Mouse (Mus musculus): ENCODE results near the gene Epsti1. TPM values are rescaled to one million over a fixed set of nuclear protein-coding genes. Genes with fewer than 3 reads are reported as not detected.
A peak's percentile ranks its signal among the peaks of the same experiment; 100 is the strongest.
"Not testable (repeated sequence)": the region's sequence is repeated elsewhere in the genome, so short reads cannot be mapped to it uniquely, and the experiment has no call there.

The Epsti1 gene
- polyA plus RNA-seq (2016; fragmentation: Nextera tagmentation; extraction: Ambion mirVana): 0.30 TPM in 1 of 2 replicates, not detected in the other

DNA sequence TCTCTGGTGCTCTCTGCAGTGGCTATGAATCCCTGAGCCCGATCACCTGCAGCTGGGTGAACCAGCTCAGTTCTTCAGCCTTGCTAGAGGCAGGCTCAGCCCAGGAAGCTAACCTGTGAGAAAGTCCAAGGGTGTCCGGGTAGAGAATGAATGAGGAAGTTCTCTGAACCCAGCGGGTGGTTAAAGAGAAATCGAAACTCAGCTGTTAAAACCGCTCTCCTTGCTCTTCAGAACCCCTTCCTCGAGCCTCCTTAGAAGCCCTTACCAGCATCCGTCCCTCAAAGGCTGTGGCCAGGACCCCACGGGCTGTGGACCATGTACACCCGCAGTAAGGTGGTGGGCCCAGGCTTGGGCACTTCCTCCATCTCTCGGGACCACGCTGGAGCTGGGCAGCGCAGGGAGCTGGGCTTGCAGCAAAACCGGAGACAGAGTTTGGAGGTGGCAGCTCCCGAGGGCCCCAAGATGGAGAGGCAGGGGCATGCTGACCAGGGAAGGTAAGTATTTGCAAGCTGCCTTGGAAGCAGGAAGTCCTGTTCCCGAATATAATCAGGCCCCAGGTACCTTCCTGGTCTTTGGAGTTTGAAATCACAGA is at the start of gene Epsti1:
Epsti1 (plus strand) TSS at position 69 of the 592 bp plus-strand sequence.
- Histone ChIP-seq H3K4me1 (no peaks in the 10 kb centered on the region), H3K9me3 (no peaks in the 10 kb centered on the region), H3K4me3 (no peak within 1 kb of the TSS), H3K36me3 (replicated peaks) (no peaks in the 10 kb centered on the region), H3K27ac (replicated peaks) (no peak within 1 kb of the TSS), H3K27me3 (replicated peaks; ENCODE audit: low read depth, poor library complexity, severe bottlenecking) (no peaks in the 10 kb centered on the region)
- 67% methylated on average over 15 of the region's 15 CpGs for WGBS
- DNase-seq (ENCODE audit: low spot score): no peak

- H3K36me3 ChIP-seq (replicated peaks): peaks cover 6% of the 10 kb centered on the region
- 98% methylated on average over 1 of the region's 1 CpGs for WGBS
- H3K9me3 ChIP-seq: no peaks in the 10 kb centered on the region
- H3K27ac ChIP-seq (replicated peaks): no peak overlapping the region
- H3K27me3 ChIP-seq (replicated peaks; ENCODE audit: low read depth, poor library complexity, severe bottlenecking): no peaks in the 10 kb centered on the region
- DNase-seq (ENCODE audit: low spot score): no peak
- H3K4me3 ChIP-seq: no peak overlapping the region
- H3K4me1 ChIP-seq: peaks cover 12% of the 10 kb centered on the region
Observed at GRCm38 (mm10) chr14:77859894-77860293, 44.1 kb upstream of the Epsti1 start.

DNA sequence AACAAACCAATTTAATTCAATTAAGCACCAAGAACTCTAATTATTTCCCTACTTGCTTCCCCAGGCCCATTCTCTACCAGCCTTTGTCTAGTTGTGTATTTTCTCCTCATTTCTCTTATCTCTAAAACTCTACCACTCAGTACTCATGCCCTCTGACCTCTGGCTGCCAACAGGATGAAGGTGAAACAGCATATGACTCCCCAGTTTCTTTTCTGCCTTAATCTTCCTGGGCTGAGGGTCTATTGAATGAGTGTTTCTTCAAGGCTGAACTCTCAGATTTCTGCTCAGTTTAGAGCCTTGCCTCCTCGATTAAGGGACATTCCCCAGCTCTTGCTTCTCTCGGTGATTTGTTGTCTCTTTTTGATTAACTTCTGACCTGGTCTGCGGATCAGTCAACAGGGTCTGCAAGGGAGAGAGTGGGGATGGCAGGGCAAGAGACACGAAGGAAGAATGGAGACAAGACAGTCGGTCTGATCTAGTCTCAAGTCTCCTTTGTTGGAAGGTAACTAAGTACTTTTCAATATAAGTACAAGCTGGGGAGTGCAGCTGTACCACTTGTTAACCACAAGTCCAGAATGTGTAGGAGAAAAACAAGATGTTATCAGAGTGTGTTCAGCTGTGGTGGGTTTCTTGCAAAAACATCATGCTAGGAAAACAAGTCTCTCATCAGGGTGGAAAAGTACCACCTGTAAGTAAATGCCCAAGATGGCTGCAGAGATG is 43.0 kb upstream of the Epsti1 start:
- Histone ChIP-seq H3K27ac (replicated peaks) (no peak overlapping the region), H3K4me1 (peaks cover 12% of the 10 kb centered on the region)
- 59% methylated on average over 5 of the region's 5 CpGs for WGBS

GRCm38 (mm10) chr14:77864051-77864450 is 40.0 kb upstream of the Epsti1 start:
- no peak overlapping the region for H3K4me3 ChIP-seq
- no peaks in the 10 kb centered on the region for H3K9me3 ChIP-seq
- H3K36me3 ChIP-seq (replicated peaks): peaks cover 3% of the 10 kb centered on the region; the same call in 1 of the 2 replicates
- no peak overlapping the region for H3K27ac ChIP-seq (replicated peaks)
- peaks cover 12% of the 10 kb centered on the region for H3K4me1 ChIP-seq
- WGBS: 88% methylated on average over 3 of the region's 3 CpGs
- DNase-seq (ENCODE audit: low spot score): no peak
- no peaks in the 10 kb centered on the region for H3K27me3 ChIP-seq (replicated peaks; ENCODE audit: low read depth, poor library complexity, severe bottlenecking)

More for the DNA sequence above, 43.0 kb upstream of the Epsti1 start:
- Histone ChIP-seq H3K27me3 (replicated peaks; ENCODE audit: low read depth, poor library complexity, severe bottlenecking) (no peaks in the 10 kb centered on the region), H3K4me3 (no peak overlapping the region), H3K9me3 (no peaks in the 10 kb centered on the region), H3K36me3 (replicated peaks) (no peaks in the 10 kb centered on the region)
- DNase-seq (ENCODE audit: low spot score): no peak

DNA sequence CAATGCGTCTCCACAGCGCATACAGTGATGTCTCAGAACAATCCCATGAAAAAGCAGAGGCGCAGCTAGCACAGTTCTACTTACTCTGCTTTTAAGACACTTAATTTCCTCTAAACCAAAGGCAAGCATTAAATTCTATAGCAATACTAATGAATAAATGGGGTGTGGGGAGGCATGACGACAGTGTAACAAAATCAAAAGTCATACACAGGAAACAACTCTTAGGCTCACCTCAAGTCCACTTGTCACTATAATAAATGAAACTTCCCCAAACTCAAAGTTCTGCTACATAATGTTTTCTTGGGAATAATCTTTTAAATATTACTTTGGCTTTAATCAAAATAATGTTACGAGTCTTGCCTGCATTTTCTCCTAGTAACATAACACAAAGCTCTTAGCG is 39.5 kb upstream of the Epsti1 start:
- Histone ChIP-seq H3K4me3 (no peak overlapping the region), H3K9me3 (no peaks in the 10 kb centered on the region), H3K36me3 (replicated peaks) (peaks cover 3% of the 10 kb centered on the region; the same call in 1 of the 2 replicates), H3K27ac (replicated peaks) (no peak overlapping the region), H3K4me1 (peaks cover 12% of the 10 kb centered on the region), H3K27me3 (replicated peaks; ENCODE audit: low read depth, poor library complexity, severe bottlenecking) (no peaks in the 10 kb centered on the region)
- WGBS: 93% methylated on average over 6 of the region's 6 CpGs
- no peak for DNase-seq (ENCODE audit: low spot score)

DNA sequence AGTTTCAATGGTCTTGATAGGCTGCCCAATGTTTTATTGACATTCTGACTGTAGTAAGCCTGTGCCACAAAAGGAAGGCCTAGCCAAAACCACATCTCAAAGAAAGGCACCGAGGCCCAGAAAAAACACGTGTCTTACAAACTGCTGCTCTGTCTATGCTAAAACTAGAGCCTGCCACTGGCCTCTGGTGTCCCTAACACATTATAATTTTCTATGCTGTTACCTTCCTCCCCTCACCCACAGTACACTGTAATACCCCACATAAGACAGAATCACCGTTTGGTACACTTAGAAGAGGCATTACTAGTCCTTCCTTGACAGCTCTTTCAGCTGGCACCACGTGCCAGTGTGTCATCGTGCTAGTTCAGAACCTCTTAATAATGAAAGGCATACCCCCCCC is 36.4 kb upstream of the Epsti1 start:
- Histone ChIP-seq H3K36me3 (replicated peaks) (peaks cover 3% of the 10 kb centered on the region; the same call in 1 of the 2 replicates), H3K27ac (replicated peaks) (no peak overlapping the region), H3K27me3 (replicated peaks; ENCODE audit: low read depth, poor library complexity, severe bottlenecking) (no peaks in the 10 kb centered on the region), H3K4me1 (peaks cover 5% of the 10 kb centered on the region; the same call in 1 of the 2 replicates), H3K4me3 (no peak overlapping the region), H3K9me3 (no peaks in the 10 kb centered on the region)
- no peak for DNase-seq (ENCODE audit: low spot score)
- WGBS: 92% methylated on average over 5 of the region's 5 CpGs

- Histone ChIP-seq H3K9me3 (no peaks in the 10 kb centered on the region), H3K36me3 (replicated peaks) (peaks cover 3% of the 10 kb centered on the region; the same call in 1 of the 2 replicates), H3K27ac (replicated peaks) (no peak overlapping the region), H3K27me3 (replicated peaks; ENCODE audit: low read depth, poor library complexity, severe bottlenecking) (no peaks in the 10 kb centered on the region), H3K4me1 (peaks cover 3% of the 10 kb centered on the region; the same call in 1 of the 2 replicates), H3K4me3 (no peak overlapping the region)
- WGBS: 92% methylated on average over 3 of the region's 3 CpGs
- no peak for DNase-seq (ENCODE audit: low spot score)
Observed at GRCm38 (mm10) chr14:77870926-77871325, 33.1 kb upstream of the Epsti1 start.

- no peak overlapping the region for H3K27ac ChIP-seq (replicated peaks)
- H3K9me3 ChIP-seq: no peaks in the 10 kb centered on the region
- H3K4me3 ChIP-seq: no peak overlapping the region
- 89% methylated on average over 6 of the region's 6 CpGs for WGBS
- peaks cover 3% of the 10 kb centered on the region; the same call in 1 of the 2 replicates for H3K4me1 ChIP-seq
- H3K27me3 ChIP-seq (replicated peaks; ENCODE audit: low read depth, poor library complexity, severe bottlenecking): no peaks in the 10 kb centered on the region
- H3K36me3 ChIP-seq (replicated peaks): peaks cover 3% of the 10 kb centered on the region; the same call in 1 of the 2 replicates
- no peak for DNase-seq (ENCODE audit: low spot score)
Observed at GRCm38 (mm10) chr14:77871380-77871975, 32.6 kb upstream of the Epsti1 start.

GRCm38 (mm10) chr14:77874304-77875241 is 29.5 kb upstream of the Epsti1 start, which contains the start of gene Dnajc15:
TSS of gene Dnajc15 (minus strand) at chr14:77875125.
- no peaks in the 10 kb centered on the region for H3K27me3 ChIP-seq (replicated peaks; ENCODE audit: low read depth, poor library complexity, severe bottlenecking)
- 1% methylated on average over 44 of the region's 44 CpGs for WGBS

GRCm38 (mm10) chr14:77876199-77876598 is 27.8 kb upstream of the Epsti1 start:
- no peaks in the 10 kb centered on the region for H3K9me3 ChIP-seq
- H3K27me3 ChIP-seq (replicated peaks; ENCODE audit: low read depth, poor library complexity, severe bottlenecking): no peaks in the 10 kb centered on the region
- no peak for DNase-seq (ENCODE audit: low spot score)
- no peak overlapping the region for H3K4me3 ChIP-seq
- 83% methylated on average over 1 of the region's 1 CpGs for WGBS
- H3K4me1 ChIP-seq: peaks cover 3% of the 10 kb centered on the region; the same call in 1 of the 2 replicates
- H3K27ac ChIP-seq (replicated peaks): no peak overlapping the region
- no peaks in the 10 kb centered on the region for H3K36me3 ChIP-seq (replicated peaks)

More at GRCm38 (mm10) chr14:77874304-77875241, 29.5 kb upstream of the Epsti1 start, which contains the start of gene Dnajc15:
- no peaks in the 10 kb centered on the region for H3K9me3 ChIP-seq
- peak; percentile 88 for DNase-seq (ENCODE audit: low spot score)
- H3K4me1 ChIP-seq: peaks cover 3% of the 10 kb centered on the region; the same call in 1 of the 2 replicates
- peak within 1 kb of the TSS; percentile 96 for H3K4me3 ChIP-seq
- peak within 1 kb of the TSS; percentile 89 for H3K27ac ChIP-seq (replicated peaks)
- no peaks in the 10 kb centered on the region; the same call in 1 of the 2 replicates for H3K36me3 ChIP-seq (replicated peaks)

DNA sequence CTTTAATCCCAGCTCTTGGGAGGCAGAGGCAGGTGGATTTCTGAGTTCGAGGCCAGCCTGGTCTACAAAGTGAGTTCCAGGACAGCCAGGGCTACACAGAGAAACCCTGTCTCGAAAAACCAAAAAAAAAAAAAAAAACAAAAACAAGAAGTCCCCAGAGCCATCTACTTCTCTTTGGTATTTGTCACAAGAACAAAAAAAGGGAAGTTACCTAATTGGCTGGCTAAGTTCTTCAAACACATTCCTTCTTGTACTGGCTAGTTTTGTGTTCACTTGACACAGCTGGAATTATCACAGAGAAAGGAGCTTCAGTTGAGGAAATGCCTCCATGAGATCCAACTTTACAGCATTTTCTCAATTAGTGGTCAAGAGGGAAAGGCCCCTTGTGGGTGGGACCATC is 26.2 kb upstream of the Epsti1 start:
- not testable (repeated sequence) for DNase-seq (ENCODE audit: low spot score); H3K27me3 ChIP-seq (replicated peaks; ENCODE audit: low read depth, poor library complexity, severe bottlenecking); H3K9me3 ChIP-seq; H3K27ac ChIP-seq (replicated peaks); H3K4me3 ChIP-seq; H3K4me1 ChIP-seq; H3K36me3 ChIP-seq (replicated peaks)
- 73% methylated on average over 2 of the region's 2 CpGs for WGBS

DNA sequence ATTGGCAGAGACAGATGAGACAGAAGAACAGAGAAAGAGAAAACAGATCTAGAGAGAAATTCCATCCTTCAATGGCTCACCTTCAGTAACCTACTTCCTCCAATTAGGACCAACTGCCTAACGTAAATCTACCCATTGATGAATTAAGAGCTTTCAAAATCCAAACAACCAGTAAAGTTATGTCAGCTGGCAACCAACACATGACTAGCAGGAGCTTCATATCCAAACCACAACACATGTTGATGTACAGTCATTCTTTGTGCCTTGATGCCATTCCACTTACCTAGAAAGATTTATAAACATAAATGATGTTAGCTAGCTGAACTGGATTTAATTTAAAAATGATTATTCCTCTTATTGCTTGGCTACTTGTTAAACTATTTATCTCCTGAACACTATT is 22.0 kb upstream of the Epsti1 start:
- no peak overlapping the region for H3K4me3 ChIP-seq
- H3K27ac ChIP-seq (replicated peaks): no peak overlapping the region
- no peak for DNase-seq (ENCODE audit: low spot score)
- H3K27me3 ChIP-seq (replicated peaks; ENCODE audit: low read depth, poor library complexity, severe bottlenecking): no peaks in the 10 kb centered on the region
- WGBS: 53% methylated on average over 1 of the region's 1 CpGs
- no peaks in the 10 kb centered on the region for H3K36me3 ChIP-seq (replicated peaks)
- H3K4me1 ChIP-seq: no peaks in the 10 kb centered on the region
- H3K9me3 ChIP-seq: no peaks in the 10 kb centered on the region
